Mouse (Mus musculus) leukemia stem cell, adult 10-12 weeks (primary cell): Measurements from ENCODE around the gene Asf1b. TPM values are rescaled to one million over a fixed set of nuclear protein-coding genes. Genes with fewer than 3 reads are reported as not detected.

Source experiments
- polyA plus RNA-seq: library from polyadenylated mRNA; stranded (reverse); fragments of >175 nt; gene quantifications from 2 replicates; pipeline ENCODE4 v1.2.3, GENCODE M21; 2012; ENCODE audit warnings: low replicate concordance

The Asf1b gene
- 16.9 and 197 TPM in 2 replicates for polyA plus RNA-seq

GRCm38 (mm10) chr8:83955106-83955957, at the start of gene Asf1b, which contains the start of gene Gm10644:
Asf1b (plus strand) TSS chr8:83955507.
Gm10644 (minus strand) TSS chr8:83955205.

GRCm38 (mm10) chr8:83972150-83973120, 17.1 kb downstream of the Asf1b start, which contains the start of gene Prkaca:
Prkaca (plus strand) TSS chr8:83972993.

GRCm38 (mm10) chr8:83997511-83998141, 42.3 kb downstream of the Asf1b start, which contains the start of gene Samd1:
Samd1 (plus strand) TSS chr8:83997672.

GRCm38 (mm10) chr8:84001281-84002000, 46.1 kb downstream of the Asf1b start, which contains the start of gene 1700067K01Rik:
1700067K01Rik (plus strand) TSS chr8:84001502.

GRCm38 (mm10) chr8:84011705-84012498, 56.6 kb downstream of the Asf1b start, which contains the start of gene 2210011C24Rik:
2210011C24Rik (minus strand) TSS chr8:84012171.

Other genes starting within 250 kb of the Asf1b start
- 23.3 and 26.6 TPM in 2 replicates for gene Ddx39, start 240.3 kb upstream of the Asf1b start, polyA plus RNA-seq
- gene Adgre5, start 214.2 kb upstream of the Asf1b start, polyA plus RNA-seq, result 52.4 and 93.7 TPM in 2 replicates
- gene Adgrl1, start 55.4 kb upstream of the Asf1b start, polyA plus RNA-seq, result 5.1 and 10.6 TPM in 2 replicates
- 0.38 and 0.43 TPM in 2 replicates for gene Gm10644, start 302 bp upstream of the Asf1b start, polyA plus RNA-seq
- 25.3 and 27.4 TPM in 2 replicates for gene Prkaca, start 17.5 kb downstream of the Asf1b start, polyA plus RNA-seq
- gene Samd1, start 42.2 kb downstream of the Asf1b start, polyA plus RNA-seq, result 246 and 385 TPM in 2 replicates
- 4.9 and 12.0 TPM in 2 replicates for gene 1700067K01Rik, start 46.0 kb downstream of the Asf1b start, polyA plus RNA-seq
- gene 2210011C24Rik, start 56.7 kb downstream of the Asf1b start, polyA plus RNA-seq, result 2.3 TPM in 1 of 2 replicates, not detected in the other
- 0.32 TPM in 1 of 2 replicates, not detected in the other for gene Palm3, start 66.0 kb downstream of the Asf1b start, polyA plus RNA-seq
- 19.2 and 26.2 TPM in 2 replicates for gene Il27ra, start 87.1 kb downstream of the Asf1b start, polyA plus RNA-seq
- gene Rln3, start 89.5 kb downstream of the Asf1b start, polyA plus RNA-seq, result 1.0 TPM in 1 of 2 replicates, not detected in the other
- not detected in 2 replicates for gene Gm10643, start 109.6 kb downstream of the Asf1b start, polyA plus RNA-seq
- 44.9 and 60.3 TPM in 2 replicates for gene Rfx1, start 111.3 kb downstream of the Asf1b start, polyA plus RNA-seq
- 51.9 and 103 TPM in 2 replicates for gene Dcaf15, start 149.3 kb downstream of the Asf1b start, polyA plus RNA-seq
- 3.5 and 5.2 TPM in 2 replicates for gene Podnl1, start 170.5 kb downstream of the Asf1b start, polyA plus RNA-seq
- gene Cc2d1a, start 192.4 kb downstream of the Asf1b start, polyA plus RNA-seq, result 22.7 and 43.1 TPM in 2 replicates
- 0.39 and 0.42 TPM in 2 replicates for gene 4930432K21Rik, start 192.5 kb downstream of the Asf1b start, polyA plus RNA-seq
- gene Nanos3, start 229.7 kb downstream of the Asf1b start, polyA plus RNA-seq, result not detected in 2 replicates